Comparison of ENCODE assay signal across 8 mouse cellular contexts in the genomic region with DNA sequence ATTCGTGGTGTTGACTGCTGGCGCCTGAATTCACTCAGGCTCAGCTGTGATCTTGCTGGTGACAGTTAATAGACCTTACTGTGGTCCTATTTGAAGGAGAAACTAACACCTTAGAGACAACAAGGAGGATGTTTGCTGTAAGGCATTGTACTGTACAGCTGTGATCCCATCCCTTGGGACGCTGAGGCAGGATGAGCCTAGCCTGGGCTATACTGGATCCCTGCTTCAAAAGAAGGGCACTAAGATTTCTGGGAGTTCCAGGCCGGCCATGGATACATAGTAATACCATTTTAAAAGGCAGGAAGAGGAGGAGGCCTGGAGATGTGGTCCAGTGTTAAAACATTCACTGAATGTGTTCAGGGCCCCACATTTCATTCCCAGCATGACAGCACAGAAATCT. TPM values are rescaled to one million over a fixed set of nuclear protein-coding genes. Genes with fewer than 3 reads are reported as not detected.
A peak's percentile ranks its signal among the peaks of the same experiment; 100 is the strongest.
DNase-seq lines count a peak whose midpoint lies in the region; ATAC-seq and TF ChIP-seq lines count a peak whose summit lies in the region.

No protein-coding gene starts in this region.

- no peak overlapping the region for H3K27ac ChIP-seq in lung, embryonic 16.5 days (ENCODE audit: low read length)
- peak overlapping the region; percentile 91; the same call in 1 of the 2 replicates for H3K27ac ChIP-seq in liver, embryonic 12.5 days
- no peak overlapping the region for H3K27ac ChIP-seq in stomach, postnatal 0 days (replicated peaks)

- no peak for TF ChIP-seq EP300 in stomach, postnatal 0 days (optimal IDR thresholded peaks at IDR 0.05)

- no peaks in the 10 kb centered on the region for H3K9me3 ChIP-seq in lung, embryonic 16.5 days (ENCODE audit: control insufficient read depth, low read length)
- H3K9me3 ChIP-seq in liver, embryonic 12.5 days (replicated peaks), result no peaks in the 10 kb centered on the region
- H3K9me3 ChIP-seq in stomach, postnatal 0 days (ENCODE audit: control insufficient read depth, low read length), result no peaks in the 10 kb centered on the region

- no peak for ATAC-seq in lung, embryonic 16.5 days (ENCODE audit: low read depth)
- ATAC-seq in liver, embryonic 12.5 days, result no peak
- ATAC-seq in stomach, postnatal 0 days (ENCODE audit: low FRiP score, low TSS enrichment), result no peak

- peak overlapping the region; percentile 87; the same call in 1 of the 2 replicates for H3K4me2 ChIP-seq in lung, embryonic 16.5 days (ENCODE audit: low read depth, low read length)
- H3K4me2 ChIP-seq in liver, embryonic 12.5 days, result peak overlapping the region; percentile 87
- H3K4me2 ChIP-seq in stomach, postnatal 0 days (replicated peaks; ENCODE audit: low read depth), result peak overlapping the region; percentile 93

- peaks cover 9% of the 10 kb centered on the region for H3K4me1 ChIP-seq in lung, embryonic 16.5 days (replicated peaks; ENCODE audit: control insufficient read depth, insufficient read depth, low read length)
- H3K4me1 ChIP-seq in liver, embryonic 12.5 days, result peaks cover 48% of the 10 kb centered on the region
- no peaks in the 10 kb centered on the region; the same call in 1 of the 2 replicates for H3K4me1 ChIP-seq in stomach, postnatal 0 days (replicated peaks; ENCODE audit: control insufficient read depth, insufficient read depth)

- H3K9ac ChIP-seq in lung, embryonic 16.5 days (ENCODE audit: low read length), result no peak overlapping the region
- H3K9ac ChIP-seq in liver, embryonic 12.5 days, result peak overlapping the region; percentile 92
- no peak overlapping the region for H3K9ac ChIP-seq in stomach, postnatal 0 days (ENCODE audit: low read length)

- peak; percentile 26 for DNase-seq in cerebellum, adult 11-12 months
- DNase-seq in cerebellum, adult 11 months, result no peak
- DNase-seq in lung, postnatal 36 days, result no peak
- no peak for DNase-seq in stomach, postnatal 0 days (ENCODE audit: low spot score)
- DNase-seq in right cerebral cortex, adult 2 months (ENCODE audit: low spot score in 2 of 2), result no peak
- no peak for DNase-seq in cerebellum, adult 8-10 months

- no peaks in the 10 kb centered on the region for H3K27me3 ChIP-seq in lung, embryonic 16.5 days (ENCODE audit: control insufficient read depth, insufficient read depth, low read depth, low read length)
- H3K27me3 ChIP-seq in liver, embryonic 12.5 days (replicated peaks), result no peaks in the 10 kb centered on the region
- H3K27me3 ChIP-seq in stomach, postnatal 0 days (ENCODE audit: control insufficient read depth, insufficient read depth, low read length), result no peaks in the 10 kb centered on the region

- TF ChIP-seq CTCF in stomach, postnatal 0 days (IDR thresholded peaks at IDR 0.05; ENCODE audit: low read depth), result no peak

- 84% methylated on average over 4 of the region's 4 CpGs for WGBS in lung, embryonic 16.5 days
- 81% methylated on average over 4 of the region's 4 CpGs for WGBS in liver, embryonic 12.5 days (ENCODE audit: insufficient replicate concordance)
- 87% methylated on average over 4 of the region's 4 CpGs for WGBS in stomach, postnatal 0 days

- no peak overlapping the region for H3K4me3 ChIP-seq in lung, embryonic 16.5 days (ENCODE audit: low read length)
- H3K4me3 ChIP-seq in liver, embryonic 12.5 days, result peak overlapping the region; percentile 93
- no peak overlapping the region for H3K4me3 ChIP-seq in stomach, postnatal 0 days (ENCODE audit: low read depth, low read length)

- H3K36me3 ChIP-seq in lung, embryonic 16.5 days (ENCODE audit: control insufficient read depth, insufficient read depth, low read length), result peaks cover 13% of the 10 kb centered on the region
- peaks cover 43% of the 10 kb centered on the region for H3K36me3 ChIP-seq in liver, embryonic 12.5 days
- peaks cover 19% of the 10 kb centered on the region for H3K36me3 ChIP-seq in stomach, postnatal 0 days (ENCODE audit: control insufficient read depth, insufficient read depth, low read length)

RNA-seq across cellular contexts. Expression of gene Ndufs7, which starts 1.7 kb away (rescaled TPM):
- polyA plus RNA-seq in lung, embryonic 16.5 days (2015; fragmentation: Nextera tagmentation; extraction: Ambion mirVana), result 313 and 320 TPM in 2 replicates
- 296 and 312 TPM in 2 replicates for polyA plus RNA-seq in liver, embryonic 12.5 days (2016; fragmentation: Nextera tagmentation; extraction: Ambion mirVana)
- polyA plus RNA-seq in stomach, postnatal 0 days (2015; fragmentation: Nextera tagmentation; extraction: Ambion mirVana), result 400 and 403 TPM in 2 replicates

RNA-seq across cellular contexts. Expression of gene Gamt, which starts 10.2 kb away (rescaled TPM):
- 27.5 and 32.8 TPM in 2 replicates for polyA plus RNA-seq in lung, embryonic 16.5 days (2015; fragmentation: Nextera tagmentation; extraction: Ambion mirVana)
- polyA plus RNA-seq in liver, embryonic 12.5 days (2016; fragmentation: Nextera tagmentation; extraction: Ambion mirVana), result 43.0 and 50.0 TPM in 2 replicates
- 16.3 and 17.4 TPM in 2 replicates for polyA plus RNA-seq in stomach, postnatal 0 days (2015; fragmentation: Nextera tagmentation; extraction: Ambion mirVana)

RNA-seq across cellular contexts. Expression of gene Dazap1, which starts 10.7 kb away (rescaled TPM):
- 45.4 and 50.6 TPM in 2 replicates for polyA plus RNA-seq in lung, embryonic 16.5 days (2015; fragmentation: Nextera tagmentation; extraction: Ambion mirVana)
- 44.3 and 45.9 TPM in 2 replicates for polyA plus RNA-seq in liver, embryonic 12.5 days (2016; fragmentation: Nextera tagmentation; extraction: Ambion mirVana)
- polyA plus RNA-seq in stomach, postnatal 0 days (2015; fragmentation: Nextera tagmentation; extraction: Ambion mirVana), result 27.4 and 28.4 TPM in 2 replicates

RNA-seq across cellular contexts. Expression of gene Mum1, which starts 24.3 kb away (rescaled TPM):
- 66.4 and 68.7 TPM in 2 replicates for polyA plus RNA-seq in lung, embryonic 16.5 days (2015; fragmentation: Nextera tagmentation; extraction: Ambion mirVana)
- polyA plus RNA-seq in liver, embryonic 12.5 days (2016; fragmentation: Nextera tagmentation; extraction: Ambion mirVana), result 33.5 and 35.1 TPM in 2 replicates
- polyA plus RNA-seq in stomach, postnatal 0 days (2015; fragmentation: Nextera tagmentation; extraction: Ambion mirVana), result 23.1 and 23.9 TPM in 2 replicates

RNA-seq across cellular contexts. Expression of gene Rps15, which starts 41.7 kb away (rescaled TPM):
- 915 and 939 TPM in 2 replicates for polyA plus RNA-seq in lung, embryonic 16.5 days (2015; fragmentation: Nextera tagmentation; extraction: Ambion mirVana)
- 872 and 920 TPM in 2 replicates for polyA plus RNA-seq in liver, embryonic 12.5 days (2016; fragmentation: Nextera tagmentation; extraction: Ambion mirVana)
- 766 and 821 TPM in 2 replicates for polyA plus RNA-seq in stomach, postnatal 0 days (2015; fragmentation: Nextera tagmentation; extraction: Ambion mirVana)
